Mouse (Mus musculus) embryonic facial prominence, embryonic 12.5 days (tissue): ENCODE data around the gene Ppp1r9b. TPM values are rescaled to one million over a fixed set of nuclear protein-coding genes. Genes with fewer than 3 reads are reported as not detected.

ENCODE experiments used
- ATAC-seq: fragments of 200-750 bp; cut with Nextera tagmentation; 2 replicates; pipeline ENCODE4 v1.8.0; 2017; ENCODE audit not compliant: insufficient number of reproducible peaks, insufficient read depth, low FRiP score, low TSS enrichment
- H3K27ac ChIP-seq: fragments of 300-500 bp; sonication (generic); 2 replicates; pipeline ENCODE4 v1.5.1; 2016; ENCODE audit warnings: mild to moderate bottlenecking
- H3K27me3 ChIP-seq: fragments of 300-500 bp; sonication (generic); 2 replicates; pipeline ENCODE4 v1.6.1; 2016; ENCODE audit warnings: mild to moderate bottlenecking, moderate library complexity
- H3K36me3 ChIP-seq: fragments of 300-500 bp; sonication (generic); 2 replicates; pipeline ENCODE4 v1.6.1; 2016; ENCODE audit warnings: mild to moderate bottlenecking
- H3K4me1 ChIP-seq: fragments of 300-500 bp; sonication (generic); 2 replicates; pipeline ENCODE4 v1.6.1; 2016
- H3K4me2 ChIP-seq: fragments of 300-500 bp; sonication (generic); replicated peaks from 2 replicates; pipeline ENCODE4 v1.6.1; 2016; ENCODE audit warnings: mild to moderate bottlenecking, moderate library complexity
- H3K4me3 ChIP-seq: fragments of 300-500 bp; sonication (generic); 2 replicates; pipeline ENCODE4 v1.5.1; 2016; ENCODE audit warnings: mild to moderate bottlenecking
- H3K9ac ChIP-seq: fragments of 300-500 bp; sonication (generic); 2 replicates; pipeline ENCODE4 v1.6.1; 2016; ENCODE audit warnings: mild to moderate bottlenecking, moderate library complexity
- H3K9me3 ChIP-seq: fragments of 300-500 bp; sonication (generic); 2 replicates; pipeline ENCODE4 v1.6.1; 2016; ENCODE audit warnings: mild to moderate bottlenecking, moderate library complexity
- WGBS: fragments of 180-500 bp; shearing (Covaris S2); methylation state at CpG from one replicate; pipeline ENCODE4 v1.1.7; 2016; 5-methylcytosine and 5-hydroxymethylcytosine counted together
- polyA plus RNA-seq: library from polyadenylated mRNA; unstranded; fragments of >200 nt; fragmentation: Nextera tagmentation; extraction: Ambion mirVana; gene quantifications from 2 replicates; pipeline ENCODE4 v1.2.1, GENCODE M21; 2016

The Ppp1r9b gene
- polyA plus RNA-seq, 1 experiment from 2014 or later = 14.4 TPM

DNA sequence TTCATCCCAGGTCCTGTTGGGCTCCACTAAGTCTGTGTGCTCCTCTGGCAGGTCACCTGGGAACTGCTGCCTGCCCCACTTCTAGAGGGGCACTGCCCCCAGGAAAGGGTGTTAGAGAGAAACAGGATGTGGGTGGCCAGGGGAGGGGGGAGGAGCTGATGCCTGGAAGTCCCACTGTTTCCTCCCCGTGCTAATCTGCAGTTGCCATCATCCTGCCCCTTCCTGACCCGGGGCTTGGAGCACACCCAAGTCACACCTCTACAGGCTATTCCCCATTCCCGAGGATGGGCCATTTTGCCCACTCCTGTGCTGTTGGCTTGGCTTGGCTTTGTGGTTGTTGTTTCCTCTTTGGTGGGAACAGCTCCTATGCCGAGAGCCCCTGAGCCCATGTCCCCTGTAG lies 9.7 kb downstream of the Ppp1r9b start:
- Histone ChIP-seq H3K4me2 (peak overlapping the region; percentile 18; the same call in 1 of the 2 replicates), H3K4me3 (no peak overlapping the region), H3K27me3 (no peaks in the 10 kb centered on the region), H3K9me3 (no peaks in the 10 kb centered on the region), H3K4me1 (peaks cover 23% of the 10 kb centered on the region), H3K27ac (peak overlapping the region; percentile 37), H3K9ac (no peak overlapping the region), H3K36me3 (peaks cover 89% of the 10 kb centered on the region)
- WGBS = 42% methylated on average over 4 of the region's 4 CpGs
- no peak for ATAC-seq

GRCm38 (mm10) chr11:95001058-95001457 lies 10.2 kb downstream of the Ppp1r9b start:
- Histone ChIP-seq H3K4me2 (peak overlapping the region; percentile 18; the same call in 1 of the 2 replicates), H3K27ac (peak overlapping the region; percentile 37), H3K9me3 (no peaks in the 10 kb centered on the region), H3K36me3 (peaks cover 91% of the 10 kb centered on the region), H3K4me3 (no peak overlapping the region), H3K27me3 (no peaks in the 10 kb centered on the region), H3K9ac (no peak overlapping the region), H3K4me1 (peaks cover 23% of the 10 kb centered on the region)
- peak; percentile 32; the same call in 1 of the 2 replicates for ATAC-seq
- 3% methylated on average over 8 of the region's 8 CpGs for WGBS

DNA sequence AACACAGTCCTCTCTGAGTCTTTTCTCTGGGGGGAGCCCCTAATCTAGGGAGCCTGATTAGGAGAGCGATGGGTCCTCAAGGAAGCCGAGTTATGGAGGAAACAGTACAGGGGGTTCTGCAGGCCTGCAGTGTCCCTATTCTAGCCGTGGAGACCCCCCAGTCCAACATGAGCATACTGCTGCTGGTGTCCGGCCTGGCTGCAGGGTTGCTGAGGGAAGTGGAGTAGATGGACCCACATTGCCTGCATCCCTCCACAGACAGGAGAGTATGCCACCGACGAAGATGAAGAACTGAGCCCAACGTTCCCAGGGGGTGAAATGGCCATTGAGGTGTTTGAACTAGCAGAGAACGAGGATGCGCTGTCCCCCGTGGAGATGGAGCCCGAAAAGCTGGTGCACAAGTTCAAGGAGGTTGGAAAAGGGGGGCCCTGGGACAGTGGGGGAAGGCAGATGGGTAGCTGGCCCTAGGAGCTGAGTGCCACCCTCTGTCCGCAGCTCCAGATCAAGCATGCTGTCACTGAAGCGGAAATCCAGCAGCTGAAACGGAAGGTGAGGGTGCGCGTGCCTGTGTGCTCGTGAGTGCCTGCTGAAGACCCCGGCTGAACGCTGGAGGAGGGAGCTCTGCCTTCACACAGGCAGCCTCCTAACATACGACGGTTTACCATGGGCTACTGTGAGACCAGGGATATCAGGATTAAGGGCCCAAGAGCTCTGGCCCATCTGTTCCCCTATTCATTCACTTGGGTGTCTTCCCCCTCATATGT lies 10.9 kb downstream of the Ppp1r9b start:
- no peaks in the 10 kb centered on the region for H3K27me3 ChIP-seq
- peaks cover 27% of the 10 kb centered on the region for H3K4me1 ChIP-seq
- H3K4me3 ChIP-seq = no peak overlapping the region
- no peaks in the 10 kb centered on the region for H3K9me3 ChIP-seq
- no peak for ATAC-seq
- H3K36me3 ChIP-seq = peaks cover 85% of the 10 kb centered on the region
- 89% methylated on average over 21 of the region's 21 CpGs for WGBS
- no peak overlapping the region for H3K4me2 ChIP-seq
- H3K27ac ChIP-seq = no peak overlapping the region
- H3K9ac ChIP-seq = no peak overlapping the region

DNA sequence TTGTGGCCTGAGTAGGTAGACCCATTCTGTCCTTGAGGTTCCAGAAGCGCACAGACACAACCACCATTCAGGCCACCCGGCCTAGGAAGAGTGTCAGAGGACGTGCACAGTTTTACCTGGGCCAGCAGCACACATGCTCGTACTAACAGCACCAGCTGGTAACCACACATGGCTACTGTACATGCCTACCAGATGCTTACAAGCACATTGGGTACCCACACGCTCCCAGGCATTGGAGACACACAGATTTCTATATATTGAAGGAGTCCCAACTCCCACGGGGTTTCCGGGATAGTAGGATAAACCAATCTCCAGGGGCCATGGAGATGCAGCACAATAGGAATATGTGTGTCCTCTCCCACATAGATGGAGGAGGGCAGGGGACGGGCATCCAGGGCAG lies 11.9 kb downstream of the Ppp1r9b start:
- no peaks in the 10 kb centered on the region for H3K27me3 ChIP-seq

GRCm38 (mm10) chr11:95004136-95004936 lies 13.5 kb downstream of the Ppp1r9b start:
- peaks cover 59% of the 10 kb centered on the region for H3K36me3 ChIP-seq
- no peaks in the 10 kb centered on the region for H3K9me3 ChIP-seq
- no peak overlapping the region; the same call in 1 of the 2 replicates for H3K9ac ChIP-seq
- no peak overlapping the region for H3K4me3 ChIP-seq
- H3K27ac ChIP-seq = 0 out of 2 replicates have a peak overlapping the region, but pooled peaks have one; percentile 9
- H3K4me1 ChIP-seq = peaks cover 46% of the 10 kb centered on the region
- no peak for ATAC-seq
- no peak overlapping the region for H3K4me2 ChIP-seq
- no peaks in the 10 kb centered on the region for H3K27me3 ChIP-seq
- WGBS = 81% methylated on average over 12 of the region's 12 CpGs

More for the DNA sequence above, 11.9 kb downstream of the Ppp1r9b start:
- Histone ChIP-seq H3K9ac (no peak overlapping the region), H3K4me1 (peaks cover 36% of the 10 kb centered on the region), H3K4me3 (no peak overlapping the region), H3K4me2 (no peak overlapping the region), H3K9me3 (no peaks in the 10 kb centered on the region), H3K27ac (no peak overlapping the region), H3K36me3 (peaks cover 76% of the 10 kb centered on the region)
- WGBS = 93% methylated on average over 8 of the region's 8 CpGs
- no peak for ATAC-seq

- no peak for ATAC-seq
- peaks cover 43% of the 10 kb centered on the region for H3K4me1 ChIP-seq
- no peak overlapping the region; the same call in 1 of the 2 replicates for H3K9ac ChIP-seq
Measured at GRCm38 (mm10) chr11:95004937-95005198, 14.0 kb downstream of the Ppp1r9b start.

GRCm38 (mm10) chr11:95006038-95006437 lies 15.2 kb downstream of the Ppp1r9b start:
- no peak for ATAC-seq
- 19% methylated on average over 4 of the region's 4 CpGs for WGBS
- Histone ChIP-seq H3K27me3 (no peaks in the 10 kb centered on the region), H3K27ac (peak overlapping the region; percentile 64), H3K9me3 (no peaks in the 10 kb centered on the region), H3K9ac (no peak overlapping the region), H3K4me3 (peak overlapping the region; percentile 35; the same call in 1 of the 2 replicates), H3K4me1 (peaks cover 33% of the 10 kb centered on the region), H3K4me2 (peak overlapping the region; percentile 56), H3K36me3 (peaks cover 43% of the 10 kb centered on the region)

More at GRCm38 (mm10) chr11:95004937-95005198, 14.0 kb downstream of the Ppp1r9b start:
- Histone ChIP-seq H3K27me3 (no peaks in the 10 kb centered on the region), H3K36me3 (peaks cover 54% of the 10 kb centered on the region), H3K9me3 (no peaks in the 10 kb centered on the region), H3K4me3 (no peak overlapping the region), H3K27ac (no peak overlapping the region), H3K4me2 (no peak overlapping the region)
- 47% methylated on average over 6 of the region's 6 CpGs for WGBS

GRCm38 (mm10) chr11:95006525-95007219 lies 15.8 kb downstream of the Ppp1r9b start:
- 2% methylated on average over 27 of the region's 27 CpGs for WGBS
- Histone ChIP-seq H3K4me1 (peaks cover 39% of the 10 kb centered on the region), H3K27me3 (no peaks in the 10 kb centered on the region), H3K4me2 (peak overlapping the region; percentile 56), H3K4me3 (peak overlapping the region; percentile 35), H3K36me3 (peaks cover 38% of the 10 kb centered on the region), H3K27ac (peak overlapping the region; percentile 64), H3K9ac (peak overlapping the region; percentile 46; the same call in 1 of the 2 replicates), H3K9me3 (no peaks in the 10 kb centered on the region)
- ATAC-seq = peak; percentile 37; the same call in 1 of the 2 replicates

GRCm38 (mm10) chr11:95007418-95007817 lies 16.6 kb downstream of the Ppp1r9b start:
- Histone ChIP-seq H3K4me3 (no peak overlapping the region; the same call in 1 of the 2 replicates), H3K27me3 (no peaks in the 10 kb centered on the region), H3K4me2 (peak overlapping the region; percentile 56; the same call in 1 of the 2 replicates), H3K4me1 (peaks cover 46% of the 10 kb centered on the region), H3K36me3 (peaks cover 30% of the 10 kb centered on the region), H3K9me3 (no peaks in the 10 kb centered on the region), H3K9ac (peak overlapping the region; percentile 46; the same call in 1 of the 2 replicates), H3K27ac (peak overlapping the region; percentile 64; the same call in 1 of the 2 replicates)
- 78% methylated on average over 3 of the region's 3 CpGs for WGBS
- ATAC-seq = no peak

GRCm38 (mm10) chr11:95008661-95009628 lies 18.1 kb downstream of the Ppp1r9b start:
- Histone ChIP-seq H3K4me1 (peaks cover 56% of the 10 kb centered on the region), H3K27me3 (no peaks in the 10 kb centered on the region), H3K27ac (peak overlapping the region; percentile 96), H3K9ac (peak overlapping the region; percentile 96), H3K9me3 (no peaks in the 10 kb centered on the region), H3K4me3 (peak overlapping the region; percentile 72), H3K36me3 (peaks cover 23% of the 10 kb centered on the region), H3K4me2 (peak overlapping the region; percentile 78)
- ATAC-seq = peak; percentile 29
- WGBS = 34% methylated on average over 15 of the region's 15 CpGs
